Mouse (Mus musculus): Measurements from ENCODE around the gene Edn1. TPM values are rescaled to one million over a fixed set of nuclear protein-coding genes. Genes with fewer than 3 reads are reported as not detected.

Gene Edn1
- total RNA-seq (2021): 1 to 10 TPM; 2.4 to 3.3 TPM
- long read RNA-seq, experiment 1, partial matches to known transcripts: 0 of 1 reads
- long read RNA-seq, experiment 1, other reads (novel, unspliced or antisense): 0 of 1 reads
- long read RNA-seq, experiment 2, partial matches to known transcripts: 0 of 1 reads
- long read RNA-seq, experiment 2, other reads (novel, unspliced or antisense): 0 of 1 reads

DNA sequence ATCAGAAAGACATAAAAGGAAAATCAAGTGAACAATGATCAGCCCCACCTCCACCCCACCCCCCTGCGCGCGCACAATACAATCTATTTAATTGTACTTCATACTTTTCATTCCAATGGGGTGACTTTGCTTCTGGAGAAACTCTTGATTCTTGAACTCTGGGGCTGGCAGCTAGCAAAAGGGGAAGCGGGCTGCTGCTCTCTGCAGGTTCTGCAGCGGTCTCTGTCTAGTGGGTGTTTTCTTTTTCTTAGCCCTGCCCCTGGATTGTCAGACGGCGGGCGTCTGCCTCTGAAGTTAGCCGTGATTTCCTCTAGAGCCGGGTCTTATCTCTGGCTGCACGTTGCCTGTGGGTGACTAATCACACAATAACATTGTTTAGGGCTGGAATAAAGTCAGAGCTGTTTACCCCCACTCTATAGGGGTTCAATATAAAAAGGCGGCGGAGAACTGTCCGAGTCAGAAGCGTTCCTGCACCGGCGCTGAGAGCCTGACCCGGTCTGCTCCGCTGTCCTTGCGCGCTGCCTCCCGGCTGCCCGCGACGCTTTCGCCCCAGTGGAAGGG lies at the start of gene Edn1:
Gene Edn1 (plus strand): TSS at position 316 of the 561 bp plus-strand sequence.
- DNase-seq: peak; percentile 81 to 83

DNA sequence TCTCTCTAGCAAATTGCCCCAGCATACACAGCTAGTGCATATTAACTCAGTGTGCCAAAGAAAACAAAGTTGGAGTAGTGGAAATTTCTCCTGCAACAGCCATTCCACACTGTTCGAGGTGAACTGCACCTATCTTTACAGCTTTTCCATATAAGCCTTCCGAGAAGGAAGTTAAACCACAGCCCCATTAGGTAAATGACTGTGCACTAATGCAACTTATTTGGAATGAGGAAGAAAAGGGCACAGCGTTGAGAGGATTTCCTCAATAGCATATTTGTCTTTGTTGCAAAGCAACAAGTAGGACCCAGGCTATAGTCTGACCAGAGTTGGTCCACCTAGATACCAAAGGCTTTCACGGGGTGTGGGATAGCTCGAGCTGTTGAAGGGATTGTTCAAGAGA lies 47.5 kb upstream of the Edn1 start:
- no peak for DNase-seq

DNA sequence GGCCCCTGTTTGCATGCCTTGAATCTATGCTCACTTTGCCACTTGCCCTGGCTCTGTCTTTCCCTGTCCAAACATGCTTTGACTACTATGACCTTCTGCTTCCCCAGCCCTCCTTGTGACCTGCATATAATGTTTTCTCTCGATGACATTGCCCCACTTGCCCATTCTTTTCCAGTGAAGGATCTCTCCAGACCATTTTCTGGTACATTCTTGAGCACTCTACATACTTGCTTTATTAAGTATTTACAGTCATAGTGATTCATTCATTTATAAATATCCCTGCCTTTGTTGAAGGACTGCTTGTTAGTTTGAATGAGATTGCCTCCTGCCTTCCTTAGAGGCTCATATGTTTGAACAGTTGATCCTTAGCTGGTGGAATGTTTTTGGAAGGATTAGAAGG lies 46.2 kb upstream of the Edn1 start:
- no peak for DNase-seq

DNA sequence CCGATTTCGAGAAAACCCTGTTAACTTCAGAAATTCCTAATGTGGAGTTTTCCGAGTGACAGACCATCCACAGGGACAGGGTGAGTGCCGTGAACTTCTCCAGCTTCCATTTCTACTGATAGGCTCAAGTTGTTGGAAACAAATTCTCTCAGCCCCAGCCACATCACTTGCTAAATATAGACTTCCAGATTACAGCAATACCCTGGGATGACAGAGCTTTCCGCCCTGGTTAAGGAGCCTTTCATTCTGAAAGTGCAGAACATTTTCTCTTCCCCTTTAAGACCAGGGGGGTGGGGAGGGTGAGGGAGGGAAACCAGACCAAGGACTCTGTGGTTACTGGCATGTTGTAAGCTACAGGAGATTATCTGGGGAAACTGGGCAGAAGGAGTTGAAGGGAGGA lies 42.9 kb upstream of the Edn1 start:
- DNase-seq: peak; percentile 75 to 86

DNA sequence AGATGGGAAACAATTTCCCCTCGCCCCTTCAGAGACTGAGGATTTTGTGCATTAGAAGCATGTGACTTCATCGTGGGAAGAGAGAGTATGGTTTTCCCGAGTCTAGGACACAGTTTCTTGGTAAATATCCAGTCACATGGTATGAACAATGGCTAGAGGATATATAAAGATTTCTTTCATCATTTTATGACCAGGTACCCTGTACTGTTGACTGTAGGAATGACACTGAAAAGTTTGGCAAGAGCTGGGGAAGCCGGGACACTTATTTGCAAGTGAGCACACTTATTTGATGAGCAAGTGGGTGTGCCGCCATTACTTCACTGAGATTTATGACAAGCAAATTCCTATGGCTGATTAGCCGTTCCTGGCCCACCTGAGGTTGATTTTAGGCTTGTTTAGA lies 40.6 kb upstream of the Edn1 start:
- no peak for DNase-seq

DNA sequence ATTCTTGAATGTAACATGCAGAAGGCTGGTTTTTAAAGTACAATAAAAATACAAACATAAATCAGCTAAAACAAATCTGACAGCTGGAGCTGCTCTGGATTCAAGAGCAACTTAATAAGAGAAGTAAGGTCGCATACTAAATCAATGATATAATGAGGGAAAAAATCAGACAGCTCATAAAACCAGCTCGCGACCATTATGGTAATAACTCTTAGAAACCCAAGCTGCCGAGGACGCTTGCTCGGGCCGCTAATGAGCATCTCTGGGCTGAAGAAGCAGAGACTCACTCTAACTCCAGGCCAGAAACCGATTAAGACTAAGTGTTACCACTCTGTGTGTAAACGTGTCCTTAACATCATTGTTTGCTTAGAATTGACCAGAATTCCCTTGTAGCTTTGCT lies 31.2 kb upstream of the Edn1 start:
- no peak for DNase-seq

DNA sequence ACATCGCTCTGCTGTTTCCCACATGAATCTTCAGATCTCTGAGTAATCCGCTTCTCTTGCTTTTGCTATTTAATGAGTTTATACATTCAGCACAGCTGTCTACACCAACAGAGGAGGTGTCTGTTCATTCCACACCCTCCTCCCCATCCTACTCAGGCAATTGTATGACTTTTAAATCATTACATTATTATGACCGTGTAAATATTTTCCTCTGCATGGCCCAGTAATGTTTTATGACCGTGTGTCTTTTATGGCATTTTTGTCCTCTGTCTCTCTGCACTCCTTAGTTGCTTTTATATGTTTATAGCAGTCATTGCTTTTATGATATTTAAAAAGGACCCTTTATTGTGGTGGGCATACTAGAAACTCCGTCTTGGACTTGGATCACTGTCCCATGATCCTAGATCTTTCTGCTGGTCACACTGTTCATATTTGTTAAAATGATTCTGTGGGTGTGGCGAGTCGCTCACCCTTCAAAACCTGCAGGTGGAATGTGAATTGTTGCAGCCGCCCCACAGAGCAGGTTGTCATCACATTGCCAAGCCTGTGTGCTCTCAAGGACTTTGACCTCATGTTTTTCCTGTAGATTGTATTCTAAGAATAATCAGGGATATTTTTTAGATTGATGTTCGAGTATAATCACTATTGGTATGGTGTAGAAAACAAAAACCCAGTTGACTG lies 24.4 kb upstream of the Edn1 start:
- DNase-seq: no peak

DNA sequence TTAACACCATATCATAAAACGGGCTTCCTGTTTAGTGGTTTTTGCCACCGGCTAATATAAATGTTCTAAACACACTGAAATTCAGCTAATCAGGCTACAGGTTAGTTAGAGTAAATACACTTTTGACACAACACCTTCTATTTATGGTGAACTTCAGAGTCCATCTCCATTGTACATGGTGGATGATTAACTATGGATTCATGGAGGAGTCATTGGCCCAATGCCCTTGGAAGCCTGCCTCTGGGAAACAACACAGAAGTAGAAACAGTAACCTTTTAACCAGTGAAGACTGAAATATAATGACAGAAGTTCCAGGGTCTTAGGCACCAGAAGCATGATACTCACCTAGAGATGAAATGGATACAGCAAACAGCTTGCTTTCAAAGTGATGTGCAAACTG lies 23.5 kb upstream of the Edn1 start:
- no peak for DNase-seq

DNA sequence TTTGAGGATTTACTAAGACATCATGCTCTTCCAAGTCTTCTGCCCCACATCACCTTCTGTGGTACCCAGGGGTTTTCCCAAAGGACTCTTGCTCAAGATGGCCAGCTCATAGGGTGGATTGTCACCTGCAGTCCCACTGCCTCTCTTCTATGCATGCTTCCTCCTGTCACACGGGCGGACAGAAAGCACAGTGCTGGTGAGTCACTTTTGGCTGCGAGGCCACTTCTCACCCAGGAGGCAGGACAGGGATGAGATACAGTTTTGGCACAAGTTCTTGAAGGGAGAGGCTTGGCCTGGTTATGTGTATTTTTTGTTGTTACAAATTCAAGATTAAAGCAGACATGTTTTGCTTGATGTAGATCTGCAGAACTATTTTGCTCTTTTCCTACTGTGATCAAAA lies 15.4 kb upstream of the Edn1 start:
- peak; percentile 42 to 52 for DNase-seq

DNA sequence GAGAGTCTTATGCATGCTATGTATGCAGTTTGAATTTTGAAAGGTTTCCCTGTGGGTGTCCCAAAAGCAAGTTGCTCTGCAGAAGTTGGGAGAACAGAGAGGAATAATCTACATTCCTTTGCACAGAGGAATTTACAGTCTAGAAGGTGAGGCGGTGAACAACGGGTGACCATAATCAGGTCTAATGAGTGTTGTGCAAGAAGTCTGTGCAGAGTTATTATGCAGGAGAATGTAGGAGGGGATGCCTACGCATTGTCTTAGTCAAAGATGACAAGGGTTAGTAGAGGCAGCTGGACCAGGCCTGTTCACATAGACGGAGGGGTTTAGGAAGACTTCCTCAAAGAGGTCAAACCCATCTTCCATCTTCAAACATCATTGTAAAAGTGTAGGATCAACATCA lies 14.5 kb upstream of the Edn1 start:
- no peak for DNase-seq

DNA sequence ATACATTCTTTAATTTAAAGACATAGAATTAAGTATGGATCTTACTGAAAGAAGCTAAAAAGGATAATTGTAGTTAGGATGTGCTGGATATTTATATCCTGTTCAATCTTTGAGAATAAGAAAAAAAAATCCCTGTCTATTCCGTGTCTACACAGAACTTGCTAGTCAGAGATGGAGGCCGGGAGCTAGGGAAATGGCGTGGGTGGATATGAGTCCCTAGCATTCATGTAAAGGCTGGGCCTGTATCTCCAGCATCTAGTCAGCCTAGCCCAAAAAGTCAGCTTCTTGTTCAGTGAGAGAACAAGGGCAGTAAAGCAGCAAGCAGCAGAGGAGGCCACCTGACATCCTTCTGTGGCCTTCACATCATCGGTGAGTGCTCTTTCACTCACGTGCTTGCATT lies 8.7 kb upstream of the Edn1 start:
- DNase-seq: no peak

DNA sequence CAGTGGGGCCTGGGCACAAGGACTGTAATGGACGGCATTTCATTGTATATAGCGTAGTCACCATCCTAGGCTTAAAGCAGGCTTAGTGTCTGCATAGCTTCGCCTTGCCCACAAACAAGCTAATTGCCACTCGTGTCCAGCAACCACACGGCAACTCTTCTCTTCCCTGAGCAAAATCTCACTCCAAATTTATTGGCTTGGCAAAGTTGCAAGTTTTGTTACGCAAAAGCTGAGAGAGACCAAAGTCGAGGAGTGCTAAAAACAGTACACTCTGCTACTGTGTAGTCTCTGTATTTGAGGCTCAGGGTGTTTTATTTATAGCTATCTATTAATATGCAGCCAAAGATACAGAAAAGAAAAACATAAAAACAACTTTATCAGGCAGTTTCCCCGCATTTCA lies 3.0 kb upstream of the Edn1 start:
- DNase-seq: peak; percentile 74

DNA sequence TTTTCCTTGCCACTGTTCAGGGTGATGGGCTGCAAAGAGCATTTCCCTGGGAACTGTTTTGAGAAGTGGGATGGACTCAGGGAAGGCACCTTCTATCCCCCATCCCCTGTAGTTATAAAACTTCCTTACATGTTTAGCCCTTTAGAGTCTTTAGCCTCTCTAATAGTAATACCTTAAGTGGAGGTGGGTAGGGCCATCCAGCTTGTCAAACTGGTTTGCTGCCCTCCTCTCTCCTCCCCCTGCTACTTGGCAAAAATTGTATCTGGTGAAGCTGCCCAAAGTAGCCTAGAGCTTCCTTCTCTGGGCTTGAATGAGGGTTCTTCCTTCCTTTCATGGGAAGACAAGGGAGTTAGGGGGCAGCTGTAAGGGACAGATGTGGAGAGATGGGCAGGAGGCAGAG lies 2.5 kb upstream of the Edn1 start:
- DNase-seq: no peak

DNA sequence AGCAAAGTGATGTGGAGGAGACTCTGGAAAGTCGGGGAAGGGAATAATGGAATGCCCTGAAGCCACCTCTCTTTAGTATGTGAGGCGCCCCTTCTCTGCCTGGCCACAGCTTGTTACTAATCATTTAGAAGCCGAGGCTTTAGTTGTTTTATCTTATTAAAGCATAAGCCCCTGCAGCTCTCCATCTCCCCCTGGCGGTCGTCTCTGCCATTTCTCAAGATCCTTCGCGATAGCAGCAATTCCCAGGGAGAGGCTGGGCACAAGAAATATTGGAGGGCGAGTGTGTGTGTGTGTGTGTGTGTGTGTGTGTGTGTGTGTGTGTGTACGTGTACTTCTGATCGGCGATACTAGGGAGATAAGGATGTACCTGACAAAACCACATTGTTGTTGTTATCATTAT lies 709 bp upstream of the Edn1 start:
- DNase-seq: peak; percentile 80 to 92

DNA sequence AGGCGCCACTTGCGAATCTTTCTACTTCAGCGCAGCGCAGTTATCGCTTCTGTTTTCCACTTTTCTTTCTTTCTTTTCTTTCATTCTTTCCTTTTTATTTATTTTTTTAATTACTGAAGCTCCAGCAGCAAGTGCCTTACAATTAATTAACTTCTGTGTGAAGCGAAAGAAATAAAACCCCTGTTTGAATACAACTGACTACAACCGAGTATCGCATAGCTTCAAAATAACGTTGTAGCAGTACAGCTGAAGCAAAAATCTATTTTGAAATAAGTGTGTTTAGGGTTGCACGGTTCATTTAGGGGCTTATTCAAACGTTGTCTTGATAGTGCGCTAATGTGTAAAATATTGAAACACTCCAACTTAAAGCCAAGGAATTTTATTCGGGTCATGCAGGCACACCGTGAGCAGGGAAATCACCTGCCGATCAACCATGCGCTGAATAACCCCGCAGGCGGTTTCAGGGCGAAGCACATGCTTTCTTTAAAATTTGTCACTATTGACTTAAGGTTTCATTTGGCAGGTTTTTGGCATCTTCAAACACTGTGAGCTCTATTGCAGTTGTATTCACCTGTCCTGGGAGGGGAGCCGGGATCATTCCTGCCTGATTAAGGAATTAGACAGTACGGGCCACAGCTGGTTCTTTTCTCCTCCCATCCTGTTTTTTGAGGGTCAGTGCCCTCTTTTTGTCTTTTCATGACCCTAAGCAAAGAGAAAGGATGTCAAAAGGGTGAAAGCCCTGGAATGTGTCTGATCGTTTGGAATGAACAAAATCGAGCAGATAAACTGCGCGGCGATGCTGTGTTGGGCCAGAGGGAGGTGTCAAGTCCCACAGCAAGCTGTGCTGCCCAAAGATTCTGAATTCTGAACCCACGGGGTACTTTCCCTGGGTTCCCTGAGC lies 935 bp downstream of the Edn1 start:
- DNase-seq: peak; percentile 24 to 61

DNA sequence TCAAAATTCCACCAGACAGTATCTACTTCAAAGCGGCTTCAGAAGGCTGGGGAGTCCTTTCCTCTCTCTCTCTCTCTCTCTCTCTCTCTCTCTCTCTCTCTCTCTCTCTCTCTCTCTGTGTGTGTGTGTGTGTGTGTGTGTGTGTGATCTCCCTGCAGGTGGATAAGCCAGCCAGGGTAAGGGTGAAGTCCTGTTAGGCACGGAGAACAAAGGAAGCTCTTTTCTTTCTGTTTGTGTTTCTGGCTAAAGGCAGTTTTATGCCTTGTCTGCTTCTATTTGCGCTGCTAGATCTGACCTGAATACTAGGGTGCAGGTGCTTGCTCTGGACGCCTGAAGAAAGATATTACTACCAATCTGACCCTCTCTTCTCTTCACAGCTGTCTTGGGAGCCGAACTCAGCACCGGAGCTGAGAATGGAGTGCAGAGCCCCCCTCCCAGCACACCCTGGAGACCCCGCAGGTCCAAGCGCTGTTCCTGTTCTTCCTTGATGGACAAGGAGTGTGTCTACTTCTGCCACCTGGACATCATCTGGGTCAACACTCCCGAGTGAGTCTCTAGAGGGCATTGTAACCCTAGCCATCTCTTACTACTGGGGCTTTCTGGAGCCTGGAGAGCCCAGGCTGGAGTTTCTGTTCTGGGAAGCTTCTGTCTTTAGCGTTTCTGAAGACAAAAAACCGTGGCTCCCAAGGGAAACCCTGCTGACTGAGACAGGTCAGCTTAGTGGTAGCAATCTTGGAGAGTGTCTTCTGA lies 2.1 kb downstream of the Edn1 start:
- peak; percentile 47 to 62 for DNase-seq

DNA sequence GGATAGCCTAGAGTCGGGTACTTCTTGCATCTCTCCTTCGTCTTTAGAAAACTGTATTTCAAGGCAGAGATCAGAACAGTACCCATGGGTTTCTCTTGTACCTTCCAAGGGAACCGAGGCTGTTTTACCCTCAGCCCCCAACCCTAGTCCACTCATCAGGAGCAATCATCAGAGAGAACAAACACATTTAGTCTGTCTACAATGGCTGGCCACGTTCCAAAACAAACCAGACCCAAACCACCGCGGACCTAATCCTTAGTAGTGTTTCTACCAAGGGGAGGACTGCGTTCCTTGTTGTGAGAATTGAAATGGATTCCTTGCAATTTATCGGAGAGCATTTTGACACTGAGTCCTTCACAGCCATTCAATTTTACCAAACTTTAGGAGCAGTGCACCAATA lies 2.9 kb downstream of the Edn1 start:
- DNase-seq: peak in 1 of 2 experiments; percentile 36

DNA sequence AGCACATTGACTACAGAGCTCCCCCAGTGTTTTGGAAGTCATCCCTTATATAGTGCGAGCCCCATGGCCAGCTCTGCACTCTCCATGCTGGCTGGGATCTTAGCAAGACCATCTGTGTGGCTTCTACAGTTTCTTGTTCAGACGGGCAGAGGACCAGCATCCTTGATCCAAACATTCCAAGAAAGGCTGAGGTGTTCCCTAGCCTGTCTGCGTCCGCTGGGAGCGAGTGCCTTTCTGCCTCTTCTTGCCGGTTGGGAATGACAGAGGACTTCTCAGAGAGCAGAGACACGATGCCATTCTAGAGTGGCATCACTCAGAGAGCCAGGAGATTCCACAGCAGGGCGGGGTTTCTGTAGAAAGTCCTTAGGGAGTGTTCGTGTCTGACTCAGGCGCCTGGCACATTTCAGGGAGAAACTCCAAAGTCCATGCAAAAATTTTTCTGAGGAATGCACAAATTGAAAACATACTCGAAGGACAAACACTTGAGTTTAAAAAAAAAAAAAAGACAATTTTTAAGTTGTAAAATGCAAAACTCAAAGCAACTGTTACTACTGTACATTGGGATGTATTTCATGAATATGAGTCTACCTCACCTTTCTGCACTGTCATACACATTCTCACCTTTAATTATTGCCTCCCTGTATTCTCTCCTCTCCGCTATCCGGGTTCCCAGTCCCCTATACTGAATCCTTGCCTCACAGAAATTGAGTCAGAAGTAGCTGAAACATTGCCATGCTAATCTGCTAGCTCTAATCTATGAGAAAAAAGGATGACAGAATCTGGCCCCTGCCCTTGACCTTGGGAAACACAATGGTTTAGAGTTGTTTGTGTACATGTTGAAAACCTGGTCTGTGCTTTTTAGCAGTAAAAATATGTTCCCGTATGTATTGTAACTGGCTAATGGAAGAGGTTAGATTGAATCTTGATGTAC lies 5.9 kb downstream of the Edn1 start:
- DNase-seq: peak in 1 of 2 experiments; percentile 20

DNA sequence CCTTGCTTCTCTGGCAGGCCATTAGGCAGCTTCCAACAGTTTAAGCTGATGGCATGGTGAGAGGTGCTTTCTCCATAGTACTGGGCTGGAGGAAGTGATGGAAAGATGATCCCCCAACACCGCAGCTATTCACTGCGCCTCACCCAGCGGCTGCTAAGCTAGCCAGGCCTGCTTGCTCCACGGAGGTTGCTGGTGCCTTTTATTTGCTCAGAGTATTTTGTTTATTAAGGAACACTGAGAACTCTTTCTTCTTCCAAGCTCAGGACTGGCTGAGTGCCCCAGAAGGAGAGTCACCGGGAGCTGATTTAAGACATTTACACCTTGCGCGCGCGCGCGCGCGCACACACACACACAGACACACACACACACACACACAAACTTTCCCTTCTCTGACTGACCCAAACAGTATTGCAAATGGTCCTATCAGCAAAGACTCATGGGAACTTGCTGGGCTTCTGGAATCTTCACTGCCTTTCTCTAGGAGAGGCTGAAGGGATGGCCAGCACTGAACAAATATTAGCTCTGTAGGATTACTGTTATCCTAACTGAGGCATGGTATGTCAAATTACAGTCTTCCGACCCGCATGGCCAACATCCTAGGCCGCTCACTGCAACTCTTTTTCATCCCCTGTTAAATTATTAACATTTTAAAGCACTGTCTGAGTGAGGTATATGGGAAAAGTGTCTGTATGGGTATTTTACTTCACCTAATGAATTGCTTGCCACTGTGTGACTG lies 7.3 kb downstream of the Edn1 start:
- DNase-seq: peak in 1 of 2 experiments; percentile 22

DNA sequence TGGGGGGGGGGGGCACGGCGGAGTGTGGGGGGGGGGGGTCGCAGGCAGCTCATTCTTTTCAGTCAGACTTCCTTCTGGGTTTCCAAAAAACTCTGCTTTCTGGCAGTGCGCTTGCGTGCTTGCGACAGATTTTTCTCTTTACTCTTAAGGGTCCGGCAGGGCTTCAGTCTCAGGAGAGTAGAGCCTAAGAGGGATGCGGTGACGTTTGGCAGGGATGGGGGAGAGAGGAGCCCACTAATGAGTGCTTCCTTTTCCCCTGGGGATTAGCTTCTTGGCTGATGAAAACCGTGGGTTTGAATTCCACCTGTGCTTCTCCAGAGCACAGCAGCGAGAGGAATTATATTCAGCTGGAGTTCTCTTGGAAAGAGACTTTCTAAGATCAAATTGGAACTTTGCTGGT lies 8.5 kb downstream of the Edn1 start:
- DNase-seq: peak in 1 of 2 experiments; percentile 25
